Mouse (Mus musculus) forebrain, embryonic 11.5 days (tissue): ENCODE results near the gene Ehmt2. TPM values are rescaled to one million over a fixed set of nuclear protein-coding genes. Genes with fewer than 3 reads are reported as not detected.
"Not testable (repeated sequence)": the region's sequence is repeated elsewhere in the genome, so short reads cannot be mapped to it uniquely, and the experiment has no call there.

Experiments
- ATAC-seq: fragments of 200-750 bp; cut with Nextera tagmentation; replicated peaks from 2 replicates; pipeline ENCODE4 v1.8.0; 2017; ENCODE audit warnings: moderate TSS enrichment; ENCODE audit not compliant: low FRiP score
- DNase-seq: peaks from one replicate; pipeline ENCODE4 v3.0.0-alpha.2; 2017; ENCODE audit warnings: low spot score
- H3K27ac ChIP-seq: fragments of 300-500 bp; sonication (generic); 2 replicates; pipeline ENCODE4 v1.5.1; 2014; ENCODE audit warnings: low read depth, low read length
- H3K27me3 ChIP-seq: fragments of 300-500 bp; sonication (generic); 2 replicates; pipeline ENCODE4 v1.6.1; 2014; ENCODE audit warnings: mild to moderate bottlenecking, low read length, mixed read lengths; ENCODE audit not compliant: control insufficient read depth, insufficient read depth
- H3K36me3 ChIP-seq: fragments of 300-500 bp; sonication (generic); 2 replicates; pipeline ENCODE4 v1.6.1; 2014; ENCODE audit warnings: mild to moderate bottlenecking, low read length, moderate library complexity, mixed read lengths; ENCODE audit not compliant: control insufficient read depth, insufficient read depth
- H3K4me1 ChIP-seq: fragments of 300-500 bp; sonication (generic); replicated peaks from 2 replicates; pipeline ENCODE4 v1.6.1; 2014; ENCODE audit warnings: low read length, mixed read lengths; ENCODE audit not compliant: control insufficient read depth, insufficient read depth
- H3K4me2 ChIP-seq: fragments of 300-500 bp; sonication (generic); 2 replicates; pipeline ENCODE4 v1.6.1; 2014; ENCODE audit warnings: low read depth, mild to moderate bottlenecking, low read length, moderate library complexity, mixed read lengths; ENCODE audit not compliant: severe bottlenecking
- H3K4me3 ChIP-seq: fragments of 300-500 bp; sonication (generic); 2 replicates; pipeline ENCODE4 v1.5.1; 2014; ENCODE audit warnings: low read depth, low read length
- H3K9ac ChIP-seq: fragments of 300-500 bp; sonication (generic); 2 replicates; pipeline ENCODE4 v1.6.1; 2014; ENCODE audit warnings: low read length
- H3K9me3 ChIP-seq: fragments of 300-500 bp; sonication (generic); 2 replicates; pipeline ENCODE4 v1.6.1; 2016; ENCODE audit warnings: low read length, mixed read lengths; ENCODE audit not compliant: control insufficient read depth
- WGBS: fragments of 180-500 bp; shearing (Covaris S2); extraction: QIAGEN DNeasy Blood & Tissue Kit; methylation state at CpG from one replicate; pipeline ENCODE4 v1.1.7; 2014; 5-methylcytosine and 5-hydroxymethylcytosine counted together
- polyA plus RNA-seq: library from polyadenylated mRNA; unstranded; fragments of >200 nt; fragmentation: Nextera tagmentation; extraction: Ambion mirVana; gene quantifications from 2 replicates; pipeline ENCODE4 v1.2.1, GENCODE M21; 2014

The Ehmt2 gene
- polyA plus RNA-seq, 1 experiment from 2014 or later = 96.8 TPM

DNA sequence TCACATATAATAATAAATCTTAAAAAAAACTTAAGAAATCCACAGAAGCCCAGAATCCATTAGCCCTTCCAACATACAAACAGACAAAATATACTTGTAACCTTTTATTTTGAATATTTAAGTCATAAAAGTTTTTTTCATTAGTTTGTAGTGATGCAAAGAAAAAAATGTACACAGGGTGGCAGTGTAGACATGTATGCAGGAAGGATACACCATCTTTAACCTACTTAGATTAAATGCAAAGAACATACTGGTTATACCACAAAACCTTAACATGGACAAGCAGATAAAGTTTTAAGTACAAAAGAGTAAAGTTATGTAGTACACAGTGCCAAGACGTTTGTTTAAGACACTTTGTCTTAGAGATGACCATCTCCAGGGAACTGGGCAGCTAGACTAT, 58.1 kb downstream of the Ehmt2 start:
- no peak for ATAC-seq

DNA sequence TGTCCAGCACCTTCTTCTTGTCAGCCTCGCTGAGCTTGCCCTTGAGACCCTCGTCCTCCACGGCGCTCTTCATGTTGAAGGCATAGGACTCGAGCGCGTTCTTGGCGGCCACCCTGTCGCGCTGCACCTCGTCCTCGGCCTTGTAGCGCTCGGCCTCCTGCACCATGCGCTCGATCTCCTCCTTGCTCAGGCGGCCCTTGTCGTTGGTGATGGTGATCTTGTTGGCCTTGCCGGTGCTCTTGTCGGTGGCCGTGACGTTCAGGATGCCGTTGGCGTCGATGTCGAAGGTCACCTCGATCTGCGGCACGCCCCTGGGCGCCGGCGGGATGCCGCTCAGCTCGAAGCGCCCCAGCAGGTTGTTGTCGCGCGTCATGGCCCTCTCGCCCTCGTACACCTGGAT, 59.0 kb downstream of the Ehmt2 start:
- H3K4me2 ChIP-seq, H3K4me3 ChIP-seq, H3K4me1 ChIP-seq, H3K27ac ChIP-seq, H3K9me3 ChIP-seq, H3K27me3 ChIP-seq, H3K36me3 ChIP-seq, H3K9ac ChIP-seq, DNase-seq, ATAC-seq: not testable (repeated sequence)
- WGBS = 24% methylated on average over 27 of the region's 40 CpGs

More for the DNA sequence above, 58.1 kb downstream of the Ehmt2 start:
- no peak overlapping the region for H3K9ac ChIP-seq
- no peak for DNase-seq
- H3K4me3 ChIP-seq = no peak overlapping the region
- no peaks in the 10 kb centered on the region for H3K9me3 ChIP-seq
- H3K27ac ChIP-seq = no peak overlapping the region
- H3K4me1 ChIP-seq = peaks cover 6% of the 10 kb centered on the region; the same call in 1 of the 2 replicates
- H3K36me3 ChIP-seq = no peaks in the 10 kb centered on the region
- peaks cover 8% of the 10 kb centered on the region; the same call in 1 of the 2 replicates for H3K27me3 ChIP-seq
- no peak overlapping the region for H3K4me2 ChIP-seq
- WGBS = 46% methylated on average over 1 of the region's 1 CpGs

DNA sequence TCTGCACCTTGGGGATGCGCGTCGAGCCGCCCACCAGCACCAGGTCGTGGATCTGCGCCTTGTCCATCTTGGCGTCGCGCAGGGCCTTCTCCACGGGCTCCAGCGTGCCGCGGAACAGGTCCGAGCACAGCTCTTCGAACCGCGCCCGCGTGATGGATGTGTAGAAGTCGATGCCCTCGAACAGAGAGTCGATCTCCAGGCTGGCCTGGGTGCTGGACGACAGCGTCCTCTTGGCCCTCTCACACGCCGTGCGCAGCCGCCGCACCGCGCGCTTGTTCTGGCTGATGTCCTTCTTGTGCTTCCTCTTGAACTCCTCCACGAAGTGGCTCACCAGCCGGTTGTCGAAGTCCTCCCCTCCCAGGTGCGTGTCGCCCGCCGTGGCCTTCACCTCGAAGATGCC, 59.7 kb downstream of the Ehmt2 start:
- H3K9ac ChIP-seq = not testable (repeated sequence)

DNA sequence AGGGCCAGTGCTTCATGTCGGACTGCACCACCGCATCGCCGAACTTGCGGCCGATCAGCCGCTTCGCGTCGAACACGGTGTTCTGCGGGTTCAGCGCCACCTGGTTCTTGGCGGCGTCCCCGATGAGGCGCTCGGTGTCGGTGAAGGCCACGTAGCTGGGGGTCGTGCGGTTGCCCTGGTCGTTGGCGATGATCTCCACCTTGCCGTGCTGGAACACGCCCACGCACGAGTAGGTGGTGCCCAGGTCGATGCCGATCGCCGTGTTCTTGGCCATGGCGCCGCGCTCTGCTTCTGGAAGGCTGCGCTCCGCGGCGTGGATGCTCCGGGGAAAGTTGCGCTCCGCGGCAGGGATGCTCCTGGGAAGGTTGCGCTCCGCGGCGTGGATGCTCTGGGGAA, 60.5 kb downstream of the Ehmt2 start:
- Histone ChIP-seq H3K4me2 (peak overlapping the region; percentile 84), H3K4me3 (peak overlapping the region; percentile 41)
- H3K27me3 ChIP-seq, H3K4me1 ChIP-seq, H3K27ac ChIP-seq, DNase-seq, H3K36me3 ChIP-seq, H3K9me3 ChIP-seq, H3K9ac ChIP-seq: not testable (repeated sequence)
- peak; percentile 43 for ATAC-seq
- 3% methylated on average over 17 of the region's 47 CpGs for WGBS

More for the DNA sequence above, 59.7 kb downstream of the Ehmt2 start:
- ATAC-seq, H3K27me3 ChIP-seq, H3K27ac ChIP-seq, H3K4me2 ChIP-seq, H3K4me1 ChIP-seq, DNase-seq, H3K36me3 ChIP-seq, H3K9me3 ChIP-seq, H3K4me3 ChIP-seq: not testable (repeated sequence)
- WGBS = 34% methylated on average over 21 of the region's 40 CpGs

DNA sequence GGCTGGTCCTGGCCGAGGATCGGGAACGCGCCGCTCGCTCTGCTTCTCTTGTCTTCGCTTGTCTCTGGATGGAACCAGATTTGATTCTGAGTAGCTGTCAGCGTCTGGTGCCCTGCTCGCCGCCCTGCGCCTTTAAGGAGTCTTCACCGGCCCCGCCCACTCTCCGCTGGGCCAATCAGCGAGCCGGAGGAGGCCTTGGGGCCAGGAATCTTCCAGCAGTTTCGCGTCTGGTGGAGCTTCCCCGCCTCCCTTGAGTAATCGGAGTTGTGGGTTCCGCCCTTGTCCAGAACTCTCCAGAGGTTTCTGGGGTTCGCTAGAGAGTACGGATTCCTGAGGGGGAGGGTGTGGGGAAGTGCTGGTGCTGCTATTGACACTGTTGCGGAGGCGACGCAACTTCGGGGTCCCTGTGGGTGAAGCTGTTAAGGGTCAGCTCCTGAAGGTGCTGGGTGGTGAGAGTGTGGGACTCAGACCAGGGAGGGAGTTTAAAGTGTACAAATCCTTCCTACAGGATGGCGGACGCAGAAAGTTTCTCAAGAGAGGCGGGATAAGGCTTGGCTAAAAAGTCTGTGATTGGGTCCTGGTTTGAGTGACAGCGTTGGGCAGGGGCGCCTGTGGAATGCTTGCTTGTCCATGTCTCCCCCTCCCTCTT, 61.0 kb downstream of the Ehmt2 start, which contains the start of gene Hspa1b:
TSS of gene Hspa1b (minus strand) at position 109 of the 649 bp plus-strand sequence.
- Histone ChIP-seq H3K9ac (peak within 1 kb of the TSS; percentile 66), H3K4me2 (peak within 1 kb of the TSS; percentile 84), H3K27ac (peak within 1 kb of the TSS; percentile 80), H3K4me3 (peak within 1 kb of the TSS; percentile 41)
- H3K4me1 ChIP-seq, H3K36me3 ChIP-seq, H3K27me3 ChIP-seq, H3K9me3 ChIP-seq: not testable (repeated sequence)
- DNase-seq = peak; percentile 85
- WGBS = under 1% methylated on average over 26 of the region's 32 CpGs
- peak; percentile 95 for ATAC-seq

DNA sequence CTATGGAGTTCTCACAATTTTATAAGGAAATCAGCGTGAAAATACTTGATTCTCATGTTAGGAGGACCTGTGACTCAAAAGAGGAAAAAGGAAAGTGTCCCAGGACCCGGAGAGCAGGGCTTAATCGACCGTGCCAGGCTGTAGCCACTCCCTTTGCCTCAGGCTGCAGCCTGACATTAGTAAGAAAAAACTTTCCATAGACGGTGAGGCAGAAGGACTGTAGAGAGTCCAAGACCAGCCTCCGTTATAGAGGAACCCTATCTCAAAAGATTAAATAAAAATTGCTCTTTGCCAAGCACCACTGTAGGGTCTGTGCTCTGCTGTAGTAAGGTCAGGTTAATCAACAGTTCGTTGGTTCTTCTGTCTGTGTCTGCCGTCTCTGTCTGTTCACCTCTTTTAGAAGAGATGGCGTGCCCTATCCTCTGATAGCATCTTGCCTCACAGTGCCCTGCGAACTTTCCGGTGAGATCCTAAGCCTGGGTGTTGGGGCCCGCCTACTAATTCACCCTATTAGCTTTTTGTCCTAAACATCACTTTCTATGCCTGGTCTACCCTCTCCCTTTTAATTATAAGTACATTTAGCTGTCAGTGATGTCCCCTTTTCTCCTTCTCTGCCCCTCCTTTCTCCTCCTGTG, 61.7 kb downstream of the Ehmt2 start:
- 0 out of 2 replicates have a peak, but pooled peaks have one; percentile 5 for ATAC-seq

DNA sequence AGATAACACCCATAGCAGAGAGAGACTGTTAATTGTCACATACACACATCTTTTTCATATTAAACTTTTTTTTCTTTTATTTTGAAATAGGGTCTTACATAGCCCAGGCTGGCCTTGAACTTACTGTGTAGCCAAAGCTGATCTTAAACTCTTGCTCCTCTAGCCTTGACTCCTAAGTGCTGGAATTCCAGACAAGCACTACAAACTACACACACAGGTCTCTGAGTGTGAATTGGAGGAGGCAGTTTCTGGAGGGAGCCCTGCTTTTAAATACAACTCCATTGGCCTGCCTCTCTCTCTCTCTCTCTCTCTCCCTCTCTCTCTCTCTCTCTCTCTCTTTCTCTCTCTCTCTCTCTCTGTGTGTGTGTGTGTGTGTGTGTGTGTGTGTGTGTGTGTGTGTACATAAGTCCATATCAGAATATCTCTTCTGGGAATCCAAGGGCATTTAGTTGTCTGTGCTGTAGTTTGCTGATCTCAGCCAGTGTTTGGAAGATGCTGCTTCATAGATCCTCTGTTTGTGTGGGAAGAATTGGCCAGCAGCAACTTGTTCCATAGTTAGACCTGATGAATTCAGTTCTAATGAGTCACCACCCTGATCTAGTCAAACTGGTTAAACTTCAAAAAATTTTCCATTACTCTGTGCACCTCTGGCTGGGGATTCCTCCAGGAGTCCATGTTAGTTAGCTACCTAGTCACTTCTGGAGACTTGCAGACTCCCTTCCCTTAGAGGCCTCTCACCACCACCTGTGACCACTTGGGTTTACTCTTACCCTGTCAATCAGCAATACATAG, 62.6 kb downstream of the Ehmt2 start:
- Histone ChIP-seq H3K36me3 (no peaks in the 10 kb centered on the region), H3K27me3 (peaks cover 4% of the 10 kb centered on the region; the same call in 1 of the 2 replicates), H3K4me2 (no peak overlapping the region), H3K27ac (no peak overlapping the region), H3K9ac (no peak overlapping the region), H3K4me1 (peaks cover 6% of the 10 kb centered on the region; the same call in 1 of the 2 replicates), H3K4me3 (no peak overlapping the region), H3K9me3 (no peaks in the 10 kb centered on the region)
- DNase-seq (no peak), ATAC-seq (no peak)

More for the DNA sequence above, 61.7 kb downstream of the Ehmt2 start:
- 12% methylated on average over 12 of the region's 12 CpGs for WGBS
- H3K27ac ChIP-seq = peak overlapping the region; percentile 43; the same call in 1 of the 2 replicates
- peaks cover 8% of the 10 kb centered on the region; the same call in 1 of the 2 replicates for H3K27me3 ChIP-seq
- peak overlapping the region; percentile 84 for H3K4me2 ChIP-seq
- H3K4me1 ChIP-seq = peaks cover 6% of the 10 kb centered on the region; the same call in 1 of the 2 replicates
- H3K4me3 ChIP-seq = peak overlapping the region; percentile 41
- DNase-seq = peak; percentile 61
- no peaks in the 10 kb centered on the region for H3K36me3 ChIP-seq
- no peaks in the 10 kb centered on the region for H3K9me3 ChIP-seq
- peak overlapping the region; percentile 20; the same call in 1 of the 2 replicates for H3K9ac ChIP-seq

DNA sequence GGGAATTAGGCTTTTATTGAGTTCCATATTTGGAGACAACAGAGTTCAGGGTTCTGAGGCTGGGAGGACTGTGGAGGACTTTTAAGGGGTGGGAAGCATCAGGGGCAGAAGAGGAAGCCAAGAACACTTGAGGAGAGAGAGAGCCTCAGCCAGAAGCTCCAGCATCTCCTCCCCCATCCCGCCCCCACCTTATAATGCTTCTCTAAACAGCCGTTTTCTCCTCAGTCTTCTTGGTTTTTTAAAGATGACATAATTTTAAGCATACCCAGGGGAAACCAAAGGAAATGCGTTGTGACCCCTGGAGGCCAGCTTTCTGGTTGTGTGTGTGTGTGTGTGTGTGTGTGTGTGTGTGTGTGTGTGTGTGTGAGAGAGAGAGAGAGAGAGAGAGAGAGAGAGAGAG, 63.9 kb downstream of the Ehmt2 start:
- Histone ChIP-seq H3K4me3 (no peak overlapping the region), H3K4me1 (peaks cover 6% of the 10 kb centered on the region; the same call in 1 of the 2 replicates), H3K9ac (no peak overlapping the region), H3K4me2 (no peak overlapping the region), H3K9me3 (no peaks in the 10 kb centered on the region), H3K27ac (no peak overlapping the region), H3K27me3 (no peaks in the 10 kb centered on the region), H3K36me3 (no peaks in the 10 kb centered on the region)
- 19% methylated on average over 3 of the region's 3 CpGs for WGBS
- DNase-seq (no peak), ATAC-seq (no peak)
